Mouse (Mus musculus): ENCODE measurements around the gene 4933436I01Rik. TPM values are rescaled to one million over a fixed set of nuclear protein-coding genes. Genes with fewer than 3 reads are reported as not detected.

4933436I01Rik gene
- total RNA-seq (2014; rRNA removed) (not detected in 2 replicates), polyA plus RNA-seq (2015; fragmentation: Nextera tagmentation; extraction: Ambion mirVana) (not detected in 2 replicates)

GRCm38 (mm10) chrX:67921350-67921749 is at the start of gene 4933436I01Rik:
TSS of gene 4933436I01Rik (minus strand) at chrX:67921450.
- H3K4me2 ChIP-seq (ENCODE audit: low read depth, low read length), result no peak within 1 kb of the TSS
- no peak within 1 kb of the TSS for H3K27ac ChIP-seq
- H3K27me3 ChIP-seq (ENCODE audit: insufficient read depth, low read length), result no peaks in the 10 kb centered on the region
- 68% methylated on average over 1 of the region's 1 CpGs for WGBS
- ATAC-seq (no peak), DNase-seq (ENCODE audit: low spot score) (no peak)
- H3K9ac ChIP-seq (replicated peaks; ENCODE audit: low read length), result no peak within 1 kb of the TSS
- no peaks in the 10 kb centered on the region for H3K9me3 ChIP-seq (ENCODE audit: low read length)
- TF ChIP-seq CTCF (IDR thresholded peaks at IDR 0.05; ENCODE audit: low read depth), result no peak
- no peaks in the 10 kb centered on the region for H3K36me3 ChIP-seq (ENCODE audit: insufficient read depth, low read length)
- no peak within 1 kb of the TSS for H3K4me3 ChIP-seq (ENCODE audit: low read length)
- H3K4me1 ChIP-seq (ENCODE audit: insufficient read depth, low read length), result no peaks in the 10 kb centered on the region

GRCm38 (mm10) chrX:67924769-67925470 is 3.7 kb upstream of the 4933436I01Rik start:
- ATAC-seq, result no peak
- Histone ChIP-seq H3K4me3 (ENCODE audit: low read length) (no peak overlapping the region), H3K9me3 (ENCODE audit: low read length) (no peaks in the 10 kb centered on the region), H3K36me3 (ENCODE audit: insufficient read depth, low read length) (no peaks in the 10 kb centered on the region), H3K9ac (replicated peaks; ENCODE audit: low read length) (no peak overlapping the region), H3K4me2 (ENCODE audit: low read depth, low read length) (no peak overlapping the region), H3K27me3 (ENCODE audit: insufficient read depth, low read length) (no peaks in the 10 kb centered on the region), H3K27ac (no peak overlapping the region), H3K4me1 (ENCODE audit: insufficient read depth, low read length) (no peaks in the 10 kb centered on the region)
- no peak for DNase-seq (ENCODE audit: low spot score)
- no peak for TF ChIP-seq CTCF (IDR thresholded peaks at IDR 0.05; ENCODE audit: low read depth)
- 55% methylated on average over 1 of the region's 1 CpGs for WGBS

GRCm38 (mm10) chrX:67883406-67883805 is 37.8 kb downstream of the 4933436I01Rik start:
- Histone ChIP-seq H3K4me3 (ENCODE audit: low read length) (no peak overlapping the region), H3K27ac (no peak overlapping the region), H3K27me3 (ENCODE audit: insufficient read depth, low read length) (no peaks in the 10 kb centered on the region), H3K9ac (replicated peaks; ENCODE audit: low read length) (no peak overlapping the region), H3K9me3 (ENCODE audit: low read length) (no peaks in the 10 kb centered on the region), H3K4me1 (ENCODE audit: insufficient read depth, low read length) (no peaks in the 10 kb centered on the region), H3K4me2 (ENCODE audit: low read depth, low read length) (no peak overlapping the region), H3K36me3 (ENCODE audit: insufficient read depth, low read length) (no peaks in the 10 kb centered on the region)
- TF ChIP-seq CTCF (IDR thresholded peaks at IDR 0.05; ENCODE audit: low read depth), result no peak
- no peak for DNase-seq (ENCODE audit: low spot score)
- no peak for ATAC-seq
- 87% methylated on average over 3 of the region's 3 CpGs for WGBS

Other genes starting within 250 kb of the 4933436I01Rik start
- gene Gm1140, start 227.9 kb downstream of the 4933436I01Rik start, total RNA-seq (2014; rRNA removed), result not detected in 2 replicates
- gene Gm1140, start 227.9 kb downstream of the 4933436I01Rik start, polyA plus RNA-seq (2015; fragmentation: Nextera tagmentation; extraction: Ambion mirVana), result not detected in 2 replicates
- gene Gm14692, start 225.8 kb downstream of the 4933436I01Rik start, total RNA-seq (2014; rRNA removed), result not detected in 2 replicates
- not detected in 2 replicates for gene Gm14692, start 225.8 kb downstream of the 4933436I01Rik start, polyA plus RNA-seq (2015; fragmentation: Nextera tagmentation; extraction: Ambion mirVana)

All from hindbrain, postnatal 0 days (tissue).